Mouse (Mus musculus): ENCODE measurements at regions not wholly inside any gene's neighbourhood (a gene's known extent, or its start where the extent isn't known, plus 50 kb on each side); places are given as distances from the start of the nearest gene placed in this dataset.

DNA sequence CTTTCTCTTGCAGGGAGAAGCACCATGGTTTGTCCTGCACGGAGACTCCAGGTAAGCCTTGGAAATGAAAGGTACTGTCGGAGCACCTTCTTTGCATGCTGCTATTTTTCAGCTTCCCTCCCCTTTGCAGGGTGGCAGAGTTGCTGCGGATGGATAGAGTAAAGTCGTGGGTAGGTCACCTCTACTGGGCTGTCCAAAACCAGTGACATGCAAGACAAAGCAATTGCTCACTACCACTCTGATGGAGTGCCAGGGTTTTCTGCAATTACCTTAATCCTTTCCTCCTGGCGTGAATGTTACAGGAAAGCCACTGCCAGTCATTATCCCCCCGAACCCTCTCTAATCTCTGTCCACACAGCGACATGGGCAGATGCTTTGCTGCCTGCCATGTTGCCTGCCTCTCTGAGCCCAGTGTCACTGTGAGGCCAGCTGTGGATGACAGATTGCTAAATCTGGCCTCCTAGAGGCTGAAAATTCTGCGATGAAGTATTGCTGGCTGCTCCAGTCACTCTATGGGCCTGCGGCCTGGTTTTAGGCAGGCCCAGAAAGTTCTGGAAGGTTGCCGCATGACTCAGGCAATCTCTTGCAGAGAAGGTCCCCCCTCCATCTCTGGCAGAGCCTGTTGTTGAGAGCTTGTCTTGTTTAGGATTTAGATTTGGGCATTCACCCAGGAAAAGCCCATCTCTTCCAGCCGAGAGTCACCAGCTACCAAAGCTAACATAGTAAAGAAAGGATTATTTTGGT, 54.1 kb upstream of the Sod3 start:
- intact Hi-C loops (cut with DNase I), result no loop called here
- peak; percentile 29 to 35 for DNase-seq (ENCODE audit: low spot score in 2 of 2)

DNA sequence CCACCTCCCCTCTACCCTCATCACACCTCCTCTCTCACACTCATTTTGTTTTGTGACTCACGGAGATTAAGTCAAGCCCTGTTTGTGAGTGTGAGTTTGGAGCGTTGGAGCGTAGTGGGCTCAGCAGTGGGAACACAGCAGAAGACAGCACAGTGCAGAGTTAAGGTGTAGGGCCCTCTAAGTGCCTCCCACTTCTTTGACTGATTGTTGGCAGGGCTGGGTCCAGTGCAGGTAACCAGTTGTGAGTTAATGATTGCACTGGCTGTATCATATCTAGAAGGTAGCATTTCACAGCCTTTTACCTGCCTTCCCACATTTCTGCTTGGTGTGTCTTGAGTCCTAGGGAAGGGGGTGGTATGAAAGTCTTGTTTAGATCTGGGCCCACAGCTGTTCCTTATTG, 67.3 kb upstream of the Sod3 start:
- no peak for DNase-seq (ENCODE audit: low spot score in 2 of 2)
- intact Hi-C loops (cut with DNase I), result no loop called here

DNA sequence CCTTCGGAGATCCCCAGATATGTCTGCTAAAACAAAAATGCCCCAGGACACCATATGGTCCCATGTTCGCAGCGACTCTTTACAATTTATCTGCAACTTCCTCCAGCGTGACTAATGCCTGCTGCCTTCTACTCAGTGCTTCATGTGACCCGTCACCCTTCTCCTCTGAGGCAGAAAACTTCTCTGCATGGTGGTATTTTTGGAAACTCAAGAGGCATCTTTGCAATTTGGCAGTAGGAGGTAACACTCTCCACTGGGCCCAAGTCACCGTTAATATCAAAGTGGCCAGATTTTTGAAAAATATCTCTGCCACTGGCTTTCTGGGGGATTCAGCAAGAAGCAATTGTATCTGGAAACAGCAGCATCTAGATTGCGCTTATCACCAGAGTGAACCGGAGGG, 69.1 kb upstream of the Sod3 start:
- intact Hi-C loops (cut with DNase I), result no loop called here

DNA sequence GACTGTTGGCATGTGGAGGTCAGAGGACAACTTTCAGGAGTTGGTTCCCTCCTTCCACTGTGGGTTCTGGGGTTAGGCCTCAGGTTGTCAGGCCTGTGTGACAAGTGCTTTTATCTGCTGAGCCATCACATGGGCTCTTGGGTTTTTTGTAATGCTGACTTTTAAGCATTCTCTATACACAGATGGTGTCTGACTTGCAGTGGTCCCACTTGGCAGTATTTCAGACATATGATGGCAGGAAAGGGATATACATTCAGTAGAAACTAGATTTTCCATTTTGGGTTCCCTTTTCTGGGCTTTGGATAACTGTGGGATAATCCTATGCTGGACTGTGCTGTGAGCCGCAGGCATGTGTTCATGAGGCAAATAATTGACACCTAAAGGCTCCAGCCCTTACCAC, 75.3 kb upstream of the Sod3 start:
- intact Hi-C loops (cut with DNase I), result no loop called here
- peak in 1 of 2 experiments; percentile 25 for DNase-seq (ENCODE audit: low spot score in 2 of 2)

More for the DNA sequence above, 69.1 kb upstream of the Sod3 start:
- DNase-seq (ENCODE audit: low spot score in 2 of 2), result no peak

GRCm38 (mm10) chr5:52280871-52281270, 82.7 kb upstream of the Sod3 start:
- intact Hi-C loops (cut with DNase I), result no loop called here

GRCm38 (mm10) chr5:52278111-52278510, 85.5 kb upstream of the Sod3 start:
- intact Hi-C loops (cut with DNase I), result no loop called here
- no peak for DNase-seq (ENCODE audit: low spot score in 2 of 2)

More at GRCm38 (mm10) chr5:52280871-52281270, 82.7 kb upstream of the Sod3 start:
- peak; percentile 26 to 80 for DNase-seq (ENCODE audit: low spot score in 2 of 2)

DNA sequence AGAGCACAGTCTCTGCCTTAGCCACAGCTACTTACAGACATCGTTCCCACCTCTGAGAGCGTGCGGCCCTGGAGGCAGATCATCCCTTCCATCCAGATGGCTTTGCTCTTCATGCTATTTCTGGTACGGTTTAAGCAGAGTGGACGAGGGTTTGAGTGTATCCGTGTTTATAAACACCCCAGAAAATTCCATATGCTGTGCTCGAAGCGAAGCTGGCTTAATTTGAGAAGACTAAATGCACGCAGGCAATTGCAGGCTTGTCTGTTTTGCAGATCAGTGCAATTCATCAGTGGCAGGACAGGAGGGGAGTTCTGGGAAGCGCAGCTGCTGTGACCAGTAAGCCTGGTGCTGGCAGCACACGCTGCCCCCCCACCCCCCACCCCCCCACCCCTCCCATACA, 72.9 kb upstream of the Dhx15 start:
- intact Hi-C loops (cut with DNase I), result loop anchor here (5.0 kb wide), 1 partner anchor 129 kb away; no protein-coding TSS in a partner anchor
- peak; percentile 63 to 67 for DNase-seq (ENCODE audit: low spot score in 2 of 2)

DNA sequence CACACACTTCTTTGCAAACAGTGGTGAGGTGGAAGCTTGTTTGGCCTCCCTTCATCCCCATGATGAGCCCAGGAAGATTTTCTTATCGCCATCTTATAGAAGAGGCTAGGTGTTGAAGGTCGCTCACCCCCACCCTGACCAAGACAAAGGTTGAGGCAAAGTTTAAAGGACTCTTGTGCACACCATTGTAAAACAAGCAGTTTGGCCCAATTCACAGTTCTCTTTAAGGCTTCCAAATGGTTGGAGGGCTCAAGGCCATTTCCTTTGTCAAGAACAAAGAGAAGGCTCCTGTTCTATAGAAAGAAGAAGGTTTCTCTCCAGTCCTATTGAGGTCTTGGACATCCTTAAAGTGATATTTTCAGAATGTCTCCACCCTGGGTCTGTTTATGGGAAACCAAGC, 67.8 kb upstream of the Dhx15 start:
- intact Hi-C loops (cut with DNase I), result no loop called here
- no peak for DNase-seq (ENCODE audit: low spot score in 2 of 2)

DNA sequence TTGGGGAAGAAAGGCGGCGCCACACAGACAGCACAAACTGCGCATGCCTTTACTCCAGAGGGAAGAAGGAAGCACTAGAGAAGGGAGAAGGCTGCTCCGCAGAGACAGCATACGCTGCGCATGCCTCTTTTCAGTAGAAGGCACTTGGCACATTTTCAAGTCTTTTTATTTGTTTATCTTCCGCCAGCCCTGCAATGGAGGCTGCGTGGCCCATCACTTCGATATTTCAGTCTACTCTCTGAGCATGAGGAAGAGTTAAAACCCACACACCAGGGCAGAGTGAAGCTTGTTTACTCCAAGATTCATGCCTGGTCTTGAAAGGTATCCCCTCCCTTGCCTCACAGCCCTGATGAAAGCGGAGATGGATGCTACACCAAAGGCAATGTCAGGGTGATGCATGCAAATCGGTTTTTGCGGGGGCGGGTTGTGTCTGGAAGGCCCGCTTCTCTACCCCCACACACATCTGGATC, 64.3 kb upstream of the Dhx15 start:
- intact Hi-C loops (cut with DNase I), result no loop called here
- DNase-seq (ENCODE audit: low spot score in 2 of 2), result peak in 1 of 2 experiments; percentile 24

- no peak for DNase-seq (ENCODE audit: low spot score in 2 of 2)
- intact Hi-C loops (cut with DNase I), result no loop called here
Observed at GRCm38 (mm10) chr5:52249804-52250203, 59.5 kb upstream of the Dhx15 start.

DNA sequence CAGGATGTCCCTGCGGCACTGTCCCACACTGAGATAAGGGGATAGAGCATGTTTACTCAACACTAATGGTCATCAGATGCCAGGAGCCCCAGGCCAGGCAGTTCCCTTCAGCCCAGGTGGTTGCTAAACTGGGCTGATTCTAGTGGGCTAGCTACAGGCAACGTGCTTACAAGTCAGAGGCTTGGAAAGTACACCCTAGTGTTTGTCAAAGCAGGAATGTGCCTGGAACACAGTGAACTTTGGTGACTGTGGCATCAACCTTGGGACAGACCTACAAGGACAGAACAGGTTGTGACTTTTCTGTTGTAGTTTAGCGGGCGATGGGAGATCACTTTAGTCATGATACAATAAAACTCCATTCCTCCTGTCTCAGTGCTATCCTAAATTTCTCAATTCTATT, 53.6 kb upstream of the Dhx15 start:
- intact Hi-C loops (cut with DNase I), result no loop called here
- DNase-seq (ENCODE audit: low spot score in 2 of 2), result no peak

GRCm38 (mm10) chr5:52242414-52242813, 52.1 kb upstream of the Dhx15 start:
- intact Hi-C loops (cut with DNase I), result no loop called here
- peak in 1 of 2 experiments; percentile 33 for DNase-seq (ENCODE audit: low spot score in 2 of 2)

GRCm38 (mm10) chr5:52240540-52240939, 50.2 kb upstream of the Dhx15 start:
- DNase-seq (ENCODE audit: low spot score in 2 of 2), result no peak
- intact Hi-C loops (cut with DNase I), result no loop called here
